Mouse (Mus musculus) heart, embryonic 12.5 days (tissue): ENCODE results near the gene Ipmk. TPM values are rescaled to one million over a fixed set of nuclear protein-coding genes. Genes with fewer than 3 reads are reported as not detected.

ENCODE experiments used
- ATAC-seq: fragments of 200-750 bp; cut with Nextera tagmentation; 2 replicates; pipeline ENCODE4 v1.8.0; 2017; ENCODE audit warnings: moderate TSS enrichment, moderate library complexity; ENCODE audit not compliant: insufficient number of reproducible peaks, low FRiP score
- H3K27ac ChIP-seq: fragments of 300-500 bp; sonication (generic); 2 replicates; pipeline ENCODE4 v1.5.1; 2016; ENCODE audit warnings: mild to moderate bottlenecking, moderate library complexity; ENCODE audit not compliant: poor library complexity, severe bottlenecking
- H3K27me3 ChIP-seq: fragments of 300-500 bp; sonication (generic); replicated peaks from 2 replicates; pipeline ENCODE4 v1.6.1; 2016; ENCODE audit warnings: mild to moderate bottlenecking, moderate library complexity
- H3K36me3 ChIP-seq: fragments of 300-500 bp; sonication (generic); 2 replicates; pipeline ENCODE4 v1.6.1; 2016; ENCODE audit warnings: mild to moderate bottlenecking, moderate library complexity
- H3K4me1 ChIP-seq: fragments of 300-500 bp; sonication (generic); replicated peaks from 2 replicates; pipeline ENCODE4 v1.6.1; 2016; ENCODE audit warnings: mild to moderate bottlenecking
- H3K4me2 ChIP-seq: fragments of 300-500 bp; sonication (generic); 2 replicates; pipeline ENCODE4 v1.6.1; 2016; ENCODE audit warnings: mild to moderate bottlenecking, moderate library complexity
- H3K4me3 ChIP-seq: fragments of 300-500 bp; sonication (generic); 2 replicates; pipeline ENCODE4 v1.5.1; 2016; ENCODE audit warnings: mild to moderate bottlenecking
- H3K9ac ChIP-seq: fragments of 300-500 bp; sonication (generic); 2 replicates; pipeline ENCODE4 v1.6.1; 2016; ENCODE audit warnings: mild to moderate bottlenecking, moderate library complexity
- H3K9me3 ChIP-seq: fragments of 300-500 bp; sonication (generic); replicated peaks from 2 replicates; pipeline ENCODE4 v1.6.1; 2016; ENCODE audit warnings: mild to moderate bottlenecking, moderate library complexity
- WGBS: fragments of 180-500 bp; shearing (Covaris S2); methylation state at CpG from one replicate; pipeline ENCODE4 v1.1.7; 2016; 5-methylcytosine and 5-hydroxymethylcytosine counted together
- polyA plus RNA-seq: library from polyadenylated mRNA; unstranded; fragments of >200 nt; fragmentation: Nextera tagmentation; extraction: Ambion mirVana; gene quantifications from 2 replicates; pipeline ENCODE4 v1.2.1, GENCODE M21; 2016

Gene Ipmk
- polyA plus RNA-seq, 1 experiment from 2014 or later, result 10.2 TPM

DNA sequence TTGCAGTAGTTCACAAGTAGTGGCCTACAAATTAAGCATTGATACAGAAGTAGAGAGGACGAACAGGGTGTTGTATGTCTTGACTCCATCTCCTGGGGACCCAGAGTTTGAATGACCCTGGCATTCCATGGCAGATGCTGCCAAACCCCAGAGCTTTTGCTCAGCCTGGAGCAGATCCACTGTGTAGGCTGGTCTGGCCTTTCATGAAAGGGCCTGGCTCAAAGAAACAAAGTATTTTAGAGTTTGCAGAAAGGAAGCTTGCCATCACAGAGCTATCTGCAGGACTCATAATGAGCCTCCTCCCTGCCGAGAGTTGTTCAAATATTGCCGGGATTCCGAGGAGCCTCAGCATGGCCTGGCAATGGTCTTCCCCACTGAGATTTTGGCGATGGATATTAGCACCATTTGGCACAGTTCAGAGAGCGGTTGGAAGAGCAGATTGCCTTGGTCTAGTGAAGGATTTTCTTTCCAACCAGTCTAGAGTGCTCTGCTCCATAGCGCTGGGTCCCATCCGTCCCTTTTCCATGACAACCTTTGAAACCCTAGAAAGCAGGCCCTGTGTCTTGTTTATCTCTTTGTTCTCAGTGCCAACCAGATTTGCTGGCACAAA lies 129.0 kb downstream of the Ipmk start:
- Histone ChIP-seq H3K9ac (no peak overlapping the region), H3K4me3 (no peak overlapping the region), H3K36me3 (no peaks in the 10 kb centered on the region), H3K27ac (no peak overlapping the region), H3K4me1 (0 out of 2 replicates have a peak, but pooled peaks cover 3% of the 10 kb centered on the region), H3K27me3 (no peaks in the 10 kb centered on the region), H3K9me3 (no peaks in the 10 kb centered on the region), H3K4me2 (no peak overlapping the region)
- WGBS, result 54% methylated on average over 8 of the region's 8 CpGs
- no peak for ATAC-seq

DNA sequence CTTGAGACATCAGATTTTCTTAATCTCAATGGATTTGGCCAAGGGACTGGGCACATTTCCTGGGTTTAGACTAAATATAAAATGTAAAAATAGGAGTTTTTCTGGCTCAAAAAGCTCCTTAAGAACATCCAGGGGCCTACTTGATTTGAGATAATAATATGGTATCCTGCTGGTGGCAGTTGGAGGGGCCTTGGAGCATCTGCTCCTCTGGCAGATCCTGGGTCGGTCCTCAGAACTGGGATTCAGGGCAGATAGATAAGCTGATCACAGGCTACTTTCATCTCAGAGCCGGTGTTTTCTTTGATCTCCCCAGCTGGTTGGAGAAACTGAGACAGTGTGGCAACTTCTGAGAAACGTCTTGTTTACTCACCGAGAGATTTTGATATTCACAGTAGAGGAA lies 129.6 kb downstream of the Ipmk start:
- no peak overlapping the region for H3K27ac ChIP-seq
- H3K4me1 ChIP-seq, result 0 out of 2 replicates have a peak, but pooled peaks cover 3% of the 10 kb centered on the region
- no peak overlapping the region for H3K9ac ChIP-seq
- H3K36me3 ChIP-seq, result no peaks in the 10 kb centered on the region
- ATAC-seq, result no peak
- 19% methylated on average over 4 of the region's 4 CpGs for WGBS
- H3K27me3 ChIP-seq, result no peaks in the 10 kb centered on the region
- no peak overlapping the region for H3K4me3 ChIP-seq
- no peaks in the 10 kb centered on the region for H3K9me3 ChIP-seq
- no peak overlapping the region for H3K4me2 ChIP-seq

GRCm38 (mm10) chr10:71479700-71480325 lies 132.2 kb downstream of the Ipmk start:
- Histone ChIP-seq H3K36me3 (no peaks in the 10 kb centered on the region), H3K27me3 (no peaks in the 10 kb centered on the region)
- 12% methylated on average over 8 of the region's 8 CpGs for WGBS

More at GRCm38 (mm10) chr10:71479700-71480325, 132.2 kb downstream of the Ipmk start:
- no peak overlapping the region for H3K4me2 ChIP-seq
- no peak overlapping the region for H3K27ac ChIP-seq
- no peaks in the 10 kb centered on the region for H3K9me3 ChIP-seq
- H3K9ac ChIP-seq, result no peak overlapping the region
- H3K4me1 ChIP-seq, result 0 out of 2 replicates have a peak, but pooled peaks cover 3% of the 10 kb centered on the region
- no peak overlapping the region for H3K4me3 ChIP-seq
- no peak for ATAC-seq

Other genes starting within 250 kb of the Ipmk start
- 21.7 and 24.2 TPM in 2 replicates for gene Bicc1, start 188.1 kb upstream of the Ipmk start, polyA plus RNA-seq
- 60.0 and 63.7 TPM in 2 replicates for gene Tfam, start 109.5 kb upstream of the Ipmk start, polyA plus RNA-seq
- 66.2 and 68.1 TPM in 2 replicates for gene Ube2d1, start 62.5 kb upstream of the Ipmk start, polyA plus RNA-seq
- gene Cisd1, start 2.8 kb upstream of the Ipmk start, polyA plus RNA-seq, result 165 and 170 TPM in 2 replicates